Mouse (Mus musculus): ENCODE data around the gene Ctsk. TPM values are rescaled to one million over a fixed set of nuclear protein-coding genes. Genes with fewer than 3 reads are reported as not detected.
A peak's percentile ranks its signal among the peaks of the same experiment; 100 is the strongest.

Gene Ctsk
- polyA plus RNA-seq (2014; fragmentation: Nextera tagmentation; extraction: Ambion mirVana): 1.7 and 1.8 TPM in 2 replicates

- Histone ChIP-seq H3K4me3 (ENCODE audit: low read depth, low read length) (no peak within 1 kb of the TSS), H3K27me3 (replicated peaks; ENCODE audit: control insufficient read depth, insufficient read depth, low read length) (no peaks in the 10 kb centered on the region), H3K4me1 (replicated peaks; ENCODE audit: control insufficient read depth, insufficient read depth, low read length) (no peaks in the 10 kb centered on the region), H3K9me3 (ENCODE audit: control insufficient read depth, low read length) (no peaks in the 10 kb centered on the region), H3K27ac (ENCODE audit: low read depth, low read length) (no peak within 1 kb of the TSS), H3K9ac (ENCODE audit: low read depth, low read length) (no peak within 1 kb of the TSS), H3K36me3 (ENCODE audit: control insufficient read depth, insufficient read depth, low read length) (peaks cover 16% of the 10 kb centered on the region), H3K4me2 (no peak within 1 kb of the TSS)
- WGBS: 82% methylated on average over 7 of the region's 7 CpGs
- ATAC-seq (replicated peaks; ENCODE audit: low FRiP score) (no peak), DNase-seq (ENCODE audit: low spot score) (no peak)
These were observed at the start of gene Ctsk for GRCm38 (mm10) chr3:95499024-95499423. Gene Ctsk, plus strand, starts transcription at chr3:95499256.

GRCm38 (mm10) chr3:95450408-95450807, 48.6 kb upstream of the Ctsk start:
- Histone ChIP-seq H3K4me3 (ENCODE audit: low read depth, low read length) (no peak overlapping the region), H3K27me3 (replicated peaks; ENCODE audit: control insufficient read depth, insufficient read depth, low read length) (no peaks in the 10 kb centered on the region), H3K9me3 (ENCODE audit: control insufficient read depth, low read length) (no peaks in the 10 kb centered on the region), H3K4me1 (replicated peaks; ENCODE audit: control insufficient read depth, insufficient read depth, low read length) (no peaks in the 10 kb centered on the region), H3K27ac (ENCODE audit: low read depth, low read length) (no peak overlapping the region), H3K4me2 (no peak overlapping the region), H3K36me3 (ENCODE audit: control insufficient read depth, insufficient read depth, low read length) (peaks cover 9% of the 10 kb centered on the region), H3K9ac (ENCODE audit: low read depth, low read length) (no peak overlapping the region)
- no peak for ATAC-seq (replicated peaks; ENCODE audit: low FRiP score)
- DNase-seq (ENCODE audit: low spot score): no peak
- WGBS: 47% methylated on average over 1 of the region's 1 CpGs

GRCm38 (mm10) chr3:95450915-95451314, 48.1 kb upstream of the Ctsk start:
- Histone ChIP-seq H3K27ac (ENCODE audit: low read depth, low read length) (no peak overlapping the region), H3K9ac (ENCODE audit: low read depth, low read length) (no peak overlapping the region), H3K4me1 (replicated peaks; ENCODE audit: control insufficient read depth, insufficient read depth, low read length) (no peaks in the 10 kb centered on the region), H3K36me3 (ENCODE audit: control insufficient read depth, insufficient read depth, low read length) (peaks cover 9% of the 10 kb centered on the region), H3K9me3 (ENCODE audit: control insufficient read depth, low read length) (no peaks in the 10 kb centered on the region), H3K4me2 (no peak overlapping the region), H3K27me3 (replicated peaks; ENCODE audit: control insufficient read depth, insufficient read depth, low read length) (no peaks in the 10 kb centered on the region), H3K4me3 (ENCODE audit: low read depth, low read length) (no peak overlapping the region)
- DNase-seq (ENCODE audit: low spot score) (no peak), ATAC-seq (replicated peaks; ENCODE audit: low FRiP score) (no peak)
- 92% methylated on average over 3 of the region's 3 CpGs for WGBS

GRCm38 (mm10) chr3:95456367-95456766, 42.7 kb upstream of the Ctsk start:
- ATAC-seq (replicated peaks; ENCODE audit: low FRiP score): no peak; the same call in 1 of the 2 replicates
- Histone ChIP-seq H3K27me3 (replicated peaks; ENCODE audit: control insufficient read depth, insufficient read depth, low read length) (no peaks in the 10 kb centered on the region), H3K4me2 (no peak overlapping the region), H3K36me3 (ENCODE audit: control insufficient read depth, insufficient read depth, low read length) (peaks cover 6% of the 10 kb centered on the region), H3K9ac (ENCODE audit: low read depth, low read length) (no peak overlapping the region), H3K9me3 (ENCODE audit: control insufficient read depth, low read length) (no peaks in the 10 kb centered on the region), H3K4me1 (replicated peaks; ENCODE audit: control insufficient read depth, insufficient read depth, low read length) (peaks cover 4% of the 10 kb centered on the region; the same call in 1 of the 2 replicates), H3K4me3 (ENCODE audit: low read depth, low read length) (no peak overlapping the region), H3K27ac (ENCODE audit: low read depth, low read length) (no peak overlapping the region)
- WGBS: 89% methylated on average over 5 of the region's 5 CpGs
- DNase-seq (ENCODE audit: low spot score): no peak

- DNase-seq (ENCODE audit: low spot score) (no peak), ATAC-seq (replicated peaks; ENCODE audit: low FRiP score) (no peak)
- Histone ChIP-seq H3K9ac (ENCODE audit: low read depth, low read length) (no peak overlapping the region), H3K27me3 (replicated peaks; ENCODE audit: control insufficient read depth, insufficient read depth, low read length) (no peaks in the 10 kb centered on the region), H3K4me3 (ENCODE audit: low read depth, low read length) (no peak overlapping the region), H3K27ac (ENCODE audit: low read depth, low read length) (no peak overlapping the region), H3K4me2 (no peak overlapping the region), H3K9me3 (ENCODE audit: control insufficient read depth, low read length) (no peaks in the 10 kb centered on the region), H3K4me1 (replicated peaks; ENCODE audit: control insufficient read depth, insufficient read depth, low read length) (peaks cover 4% of the 10 kb centered on the region; the same call in 1 of the 2 replicates), H3K36me3 (ENCODE audit: control insufficient read depth, insufficient read depth, low read length) (peaks cover 6% of the 10 kb centered on the region)
- WGBS: 51% methylated on average over 3 of the region's 3 CpGs
These were observed 41.3 kb upstream of the Ctsk start for GRCm38 (mm10) chr3:95457758-95458157.

- Histone ChIP-seq H3K4me2 (no peak overlapping the region), H3K4me1 (replicated peaks; ENCODE audit: control insufficient read depth, insufficient read depth, low read length) (peaks cover 4% of the 10 kb centered on the region; the same call in 1 of the 2 replicates), H3K9me3 (ENCODE audit: control insufficient read depth, low read length) (no peaks in the 10 kb centered on the region), H3K27ac (ENCODE audit: low read depth, low read length) (no peak overlapping the region), H3K9ac (ENCODE audit: low read depth, low read length) (no peak overlapping the region), H3K4me3 (ENCODE audit: low read depth, low read length) (no peak overlapping the region), H3K27me3 (replicated peaks; ENCODE audit: control insufficient read depth, insufficient read depth, low read length) (no peaks in the 10 kb centered on the region), H3K36me3 (ENCODE audit: control insufficient read depth, insufficient read depth, low read length) (peaks cover 4% of the 10 kb centered on the region; the same call in 1 of the 2 replicates)
- WGBS: 75% methylated on average over 1 of the region's 1 CpGs
- no peak for ATAC-seq (replicated peaks; ENCODE audit: low FRiP score)
- no peak for DNase-seq (ENCODE audit: low spot score)
These were observed 39.7 kb upstream of the Ctsk start for GRCm38 (mm10) chr3:95459381-95459780.

- H3K4me2 ChIP-seq: no peak overlapping the region
- peaks cover 6% of the 10 kb centered on the region; the same call in 1 of the 2 replicates for H3K36me3 ChIP-seq (ENCODE audit: control insufficient read depth, insufficient read depth, low read length)
- H3K9ac ChIP-seq (ENCODE audit: low read depth, low read length): no peak overlapping the region
- no peaks in the 10 kb centered on the region for H3K9me3 ChIP-seq (ENCODE audit: control insufficient read depth, low read length)
- H3K4me3 ChIP-seq (ENCODE audit: low read depth, low read length): no peak overlapping the region
- no peaks in the 10 kb centered on the region for H3K27me3 ChIP-seq (replicated peaks; ENCODE audit: control insufficient read depth, insufficient read depth, low read length)
- H3K4me1 ChIP-seq (replicated peaks; ENCODE audit: control insufficient read depth, insufficient read depth, low read length): no peaks in the 10 kb centered on the region
- 0 out of 2 replicates have a peak overlapping the region, but pooled peaks have one; percentile 13 for H3K27ac ChIP-seq (ENCODE audit: low read depth, low read length)
- DNase-seq (ENCODE audit: low spot score) (no peak), ATAC-seq (replicated peaks; ENCODE audit: low FRiP score) (no peak)
These were observed 35.2 kb upstream of the Ctsk start for GRCm38 (mm10) chr3:95463852-95464251.

GRCm38 (mm10) chr3:95478966-95479365, 20.1 kb upstream of the Ctsk start:
- no peaks in the 10 kb centered on the region for H3K4me1 ChIP-seq (replicated peaks; ENCODE audit: control insufficient read depth, insufficient read depth, low read length)
- H3K9me3 ChIP-seq (ENCODE audit: control insufficient read depth, low read length): no peaks in the 10 kb centered on the region
- no peak overlapping the region for H3K9ac ChIP-seq (ENCODE audit: low read depth, low read length)
- no peak overlapping the region for H3K4me2 ChIP-seq
- H3K27ac ChIP-seq (ENCODE audit: low read depth, low read length): no peak overlapping the region
- 86% methylated on average over 1 of the region's 1 CpGs for WGBS
- no peaks in the 10 kb centered on the region for H3K27me3 ChIP-seq (replicated peaks; ENCODE audit: control insufficient read depth, insufficient read depth, low read length)
- ATAC-seq (replicated peaks; ENCODE audit: low FRiP score) (no peak), DNase-seq (ENCODE audit: low spot score) (no peak)
- no peak overlapping the region for H3K4me3 ChIP-seq (ENCODE audit: low read depth, low read length)
- H3K36me3 ChIP-seq (ENCODE audit: control insufficient read depth, insufficient read depth, low read length): peaks cover 17% of the 10 kb centered on the region; the same call in 1 of the 2 replicates

GRCm38 (mm10) chr3:95486421-95486820, 12.6 kb upstream of the Ctsk start:
- ATAC-seq (replicated peaks; ENCODE audit: low FRiP score): no peak
- no peak overlapping the region for H3K4me2 ChIP-seq
- peaks cover 20% of the 10 kb centered on the region; the same call in 1 of the 2 replicates for H3K36me3 ChIP-seq (ENCODE audit: control insufficient read depth, insufficient read depth, low read length)
- 69% methylated on average over 2 of the region's 2 CpGs for WGBS
- no peak overlapping the region for H3K9ac ChIP-seq (ENCODE audit: low read depth, low read length)
- H3K27me3 ChIP-seq (replicated peaks; ENCODE audit: control insufficient read depth, insufficient read depth, low read length): no peaks in the 10 kb centered on the region
- DNase-seq (ENCODE audit: low spot score): no peak
- H3K27ac ChIP-seq (ENCODE audit: low read depth, low read length): no peak overlapping the region
- H3K4me1 ChIP-seq (replicated peaks; ENCODE audit: control insufficient read depth, insufficient read depth, low read length): no peaks in the 10 kb centered on the region
- H3K4me3 ChIP-seq (ENCODE audit: low read depth, low read length): no peak overlapping the region
- H3K9me3 ChIP-seq (ENCODE audit: control insufficient read depth, low read length): no peaks in the 10 kb centered on the region

All from liver, embryonic 11.5 days (tissue).